Mouse (Mus musculus): Measurements from ENCODE around the gene C2cd2. TPM values are rescaled to one million over a fixed set of nuclear protein-coding genes. Genes with fewer than 3 reads are reported as not detected.

C2cd2 gene
- total and polyA plus RNA-seq, 3 experiments, result 7.7 to 14.5 (median 11.2) TPM

- no peaks in the 10 kb centered on the region for H3K27me3 ChIP-seq (replicated peaks)
- no peaks in the 10 kb centered on the region for H3K79me2 ChIP-seq (replicated peaks; ENCODE audit: control insufficient read depth, extremely low read depth, insufficient read depth, poor library complexity, severe bottlenecking)
- H3K4me3 ChIP-seq (replicated peaks in 1 of 3; ENCODE audit: low read depth in 2 of 3, low read length in 2 of 3, poor library complexity in 1 of 3), result no peak overlapping the region
- H3K27ac ChIP-seq (ENCODE audit: insufficient read depth, low read depth), result no peak overlapping the region
- no peak for DNase-seq (ENCODE audit: extremely low read depth)
- H3K9me3 ChIP-seq (replicated peaks; ENCODE audit: low read length), result no peaks in the 10 kb centered on the region
- H3K4me2 ChIP-seq (ENCODE audit: insufficient read depth, low read depth, poor library complexity, severe bottlenecking), result no peak overlapping the region
- no peak overlapping the region for H3K9ac ChIP-seq (ENCODE audit: insufficient read depth, low read depth)
- dilution Hi-C loops (cut with MboI; ENCODE audit: extremely low pct_ligation_motif_present, extremely low pct_unique_long_range_greater_than_20kb, low sequenced_read_pairs) (no loop called here), in situ Hi-C loops (cut with MboI; ENCODE audit: low pct_ligation_motif_present, low pct_unique_long_range_greater_than_20kb, low sequenced_read_pairs) (loop anchor here (5.0 kb wide), 2 partner anchors 34 to 76 kb away; no protein-coding TSS in a partner anchor)
- H3K36me3 ChIP-seq (replicated peaks in 1 of 2; ENCODE audit: control insufficient read depth in 1 of 2, insufficient read depth in 1 of 2, low read length in 1 of 2), result no peaks in the 10 kb centered on the region
- peaks cover 0 to 8% of the 10 kb centered on the region in 2 experiments; a peak in 1 of 4 replicates for H3K4me1 ChIP-seq (ENCODE audit: control insufficient read depth in 1 of 2, insufficient read depth in 2 of 2)
- no peak for TF ChIP-seq MYC (IDR thresholded peaks at IDR 0.05; ENCODE audit: low read depth, low read length)
- TF ChIP-seq CHD2 (IDR thresholded peaks at IDR 0.05; ENCODE audit: low read length), result no peak
- TF ChIP-seq MAX (IDR thresholded peaks at IDR 0.05; ENCODE audit: low read length), result no peak
- TF ChIP-seq ZNF384 (IDR thresholded peaks at IDR 0.05; ENCODE audit: low read depth, low read length), result no peak
- no peak for TF ChIP-seq EP300 (IDR thresholded peaks at IDR 0.05; ENCODE audit: low read length)
- no peak for TF ChIP-seq E2F4 (IDR thresholded peaks at IDR 0.05; ENCODE audit: insufficient replicate concordance, low read depth, low read length)
- no peak for TF ChIP-seq RAD21 (IDR thresholded peaks at IDR 0.05; ENCODE audit: low read depth, low read length)
- no peak for TF ChIP-seq MAZ (IDR thresholded peaks at IDR 0.05; ENCODE audit: low read depth, low read length)
- TF ChIP-seq TBP (conservative IDR thresholded peaks at IDR 0.05; ENCODE audit: low read depth, low read length), result no peak
- no peak for TF ChIP-seq NELFE (IDR thresholded peaks at IDR 0.05; ENCODE audit: low read depth, low read length)
- no peak for TF ChIP-seq CHD1 (IDR thresholded peaks at IDR 0.05; ENCODE audit: low read depth, low read length)
- TF ChIP-seq BHLHE40 (IDR thresholded peaks at IDR 0.05; ENCODE audit: low read depth, low read length), result no peak
- TF ChIP-seq RCOR1 (conservative IDR thresholded peaks at IDR 0.05; ENCODE audit: low read depth, low read length), result no peak
- TF ChIP-seq SIN3A (IDR thresholded peaks at IDR 0.05; ENCODE audit: low read length), result no peak
- no peak for TF ChIP-seq JUND (conservative IDR thresholded peaks at IDR 0.05; ENCODE audit: low read depth, low read length)
- no peak for TF ChIP-seq HCFC1 (IDR thresholded peaks at IDR 0.05; ENCODE audit: low read depth, low read length)
- TF ChIP-seq ZMIZ1 (IDR thresholded peaks at IDR 0.05; ENCODE audit: low read depth, low read length), result no peak
- TF ChIP-seq KAT2A (IDR thresholded peaks at IDR 0.05; ENCODE audit: insufficient replicate concordance, low read length), result no peak
- no peak for TF ChIP-seq ELF1 (IDR thresholded peaks at IDR 0.05; ENCODE audit: low read depth, low read length)
Measured at GRCm38 (mm10) chr16:97883696-97884095, 78.7 kb downstream of the C2cd2 start.

- Histone ChIP-seq H3K27ac (ENCODE audit: insufficient read depth, low read depth) (no peak overlapping the region), H3K27me3 (replicated peaks) (no peaks in the 10 kb centered on the region), H3K4me3 (replicated peaks in 1 of 3; ENCODE audit: low read depth in 2 of 3, low read length in 2 of 3, poor library complexity in 1 of 3) (no peak overlapping the region), H3K36me3 (replicated peaks in 1 of 2; ENCODE audit: control insufficient read depth in 1 of 2, insufficient read depth in 1 of 2, low read length in 1 of 2) (no peaks in the 10 kb centered on the region), H3K9ac (ENCODE audit: insufficient read depth, low read depth) (no peak overlapping the region), H3K9me3 (replicated peaks; ENCODE audit: low read length) (no peaks in the 10 kb centered on the region), H3K4me1 (ENCODE audit: control insufficient read depth in 1 of 2, insufficient read depth in 2 of 2) (peaks cover 0 to 9% of the 10 kb centered on the region in 2 experiments; a peak in 1 of 4 replicates), H3K79me2 (replicated peaks; ENCODE audit: control insufficient read depth, extremely low read depth, insufficient read depth, poor library complexity, severe bottlenecking) (no peaks in the 10 kb centered on the region), H3K4me2 (ENCODE audit: insufficient read depth, low read depth, poor library complexity, severe bottlenecking) (no peak overlapping the region)
- DNase-seq (ENCODE audit: extremely low read depth), result no peak
- dilution Hi-C loops (cut with MboI; ENCODE audit: extremely low pct_ligation_motif_present, extremely low pct_unique_long_range_greater_than_20kb, low sequenced_read_pairs) (no loop called here), in situ Hi-C loops (cut with MboI; ENCODE audit: low pct_ligation_motif_present, low pct_unique_long_range_greater_than_20kb, low sequenced_read_pairs) (loop anchor here (5.0 kb wide), 2 partner anchors 34 to 76 kb away; no protein-coding TSS in a partner anchor)
- TF ChIP-seq MYC (IDR thresholded peaks at IDR 0.05; ENCODE audit: low read depth, low read length), result no peak
- no peak for TF ChIP-seq ELF1 (IDR thresholded peaks at IDR 0.05; ENCODE audit: low read depth, low read length)
- TF ChIP-seq MAFK (IDR thresholded peaks at IDR 0.05; ENCODE audit: insufficient replicate concordance, low read length), result no peak
- no peak for TF ChIP-seq RCOR1 (conservative IDR thresholded peaks at IDR 0.05; ENCODE audit: low read depth, low read length)
- no peak for TF ChIP-seq ZC3H11A (IDR thresholded peaks at IDR 0.05; ENCODE audit: low read depth, low read length)
- TF ChIP-seq ZNF384 (IDR thresholded peaks at IDR 0.05; ENCODE audit: low read depth, low read length), result no peak
- TF ChIP-seq UBTF (IDR thresholded peaks at IDR 0.05; ENCODE audit: low read depth, low read length), result no peak
- TF ChIP-seq NELFE (IDR thresholded peaks at IDR 0.05; ENCODE audit: low read depth, low read length), result no peak
- no peak for TF ChIP-seq HCFC1 (IDR thresholded peaks at IDR 0.05; ENCODE audit: low read depth, low read length)
- TF ChIP-seq CTCF (conservative IDR thresholded peaks at IDR 0.05 in 1 of 2, IDR thresholded peaks at IDR 0.05 in 1 of 2; ENCODE audit: low read depth in 2 of 2, low read length in 2 of 2), result no peak
- no peak for TF ChIP-seq SMC3 (IDR thresholded peaks at IDR 0.05; ENCODE audit: low read depth, low read length)
Measured at GRCm38 (mm10) chr16:97882891-97883290, 79.5 kb downstream of the C2cd2 start.

Data from CH12.LX (cell line).